Mouse (Mus musculus): Measurements from ENCODE around the gene S100a11.

DNA sequence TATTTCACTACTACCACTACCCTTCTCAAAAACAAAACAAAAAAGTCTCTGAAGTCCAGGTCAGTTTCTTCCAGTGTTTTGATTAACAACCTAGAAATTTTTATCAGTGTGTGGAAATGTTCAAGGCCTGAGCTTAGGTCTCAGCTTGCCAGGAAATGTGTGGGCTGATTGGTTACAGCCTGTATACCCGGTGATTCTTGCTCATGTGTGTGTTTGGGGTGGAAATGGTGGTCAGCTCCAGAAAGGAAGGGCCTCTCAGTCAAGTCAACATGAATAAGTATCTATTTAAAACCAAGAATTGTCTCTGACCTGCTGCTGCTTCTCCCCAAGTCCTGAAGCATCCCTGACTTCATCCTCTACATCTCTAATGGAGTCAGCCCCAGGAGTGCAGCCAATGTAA lies 11.0 kb upstream of the S100a11 start:
- TF ChIP-seq CTCF (IDR thresholded peaks at IDR 0.05; ENCODE audit: borderline replicate concordance, control insufficient read depth, extremely low read depth, insufficient read depth, low read length, poor library complexity) = no peak
- TF ChIP-seq POLR2A (IDR thresholded peaks at IDR 0.05; ENCODE audit: control insufficient read depth, extremely low read depth, insufficient read depth, low read length, poor library complexity) = no peak

All from thymus, adult 2 months (tissue).